Mouse (Mus musculus) midbrain, embryonic 16.5 days (tissue): Measurements from ENCODE around the gene Trmt2b. TPM values are rescaled to one million over a fixed set of nuclear protein-coding genes. Genes with fewer than 3 reads are reported as not detected.
"Not testable (repeated sequence)": the region's sequence is repeated elsewhere in the genome, so short reads cannot be mapped to it uniquely, and the experiment has no call there.

Experiments
- ATAC-seq: fragments of 200-750 bp; cut with Nextera tagmentation; 2 replicates; pipeline ENCODE4 v1.8.0; 2017; ENCODE audit warnings: moderate TSS enrichment
- H3K27ac ChIP-seq: fragments of 300-500 bp; sonication (generic); 2 replicates; pipeline ENCODE4 v1.5.1; 2014; ENCODE audit warnings: mild to moderate bottlenecking, low read length, mixed read lengths
- H3K27me3 ChIP-seq: fragments of 300-500 bp; sonication (generic); 2 replicates; pipeline ENCODE4 v1.6.1; 2014; ENCODE audit warnings: low read depth, low read length, mixed read lengths; ENCODE audit not compliant: control insufficient read depth, insufficient read depth
- H3K36me3 ChIP-seq: fragments of 300-500 bp; sonication (generic); 2 replicates; pipeline ENCODE4 v1.6.1; 2014; ENCODE audit warnings: mild to moderate bottlenecking, low read length, moderate library complexity, mixed read lengths; ENCODE audit not compliant: control insufficient read depth, insufficient read depth
- H3K4me1 ChIP-seq: fragments of 300-500 bp; sonication (generic); 2 replicates; pipeline ENCODE4 v1.6.1; 2014; ENCODE audit warnings: mild to moderate bottlenecking, low read length, mixed read lengths; ENCODE audit not compliant: control insufficient read depth, insufficient read depth
- H3K4me2 ChIP-seq: fragments of 300-500 bp; sonication (generic); 2 replicates; pipeline ENCODE4 v1.6.1; 2014; ENCODE audit warnings: mild to moderate bottlenecking, low read length, mixed read lengths
- H3K4me3 ChIP-seq: fragments of 300-500 bp; sonication (generic); 2 replicates; pipeline ENCODE4 v1.5.1; 2014; ENCODE audit warnings: low read depth, mild to moderate bottlenecking, low read length, moderate library complexity, mixed read lengths
- H3K9ac ChIP-seq: fragments of 300-500 bp; sonication (generic); 2 replicates; pipeline ENCODE4 v1.6.1; 2014; ENCODE audit warnings: low read depth, low read length, mixed read lengths
- H3K9me3 ChIP-seq: fragments of 300-500 bp; sonication (generic); replicated peaks from 2 replicates; pipeline ENCODE4 v1.6.1; 2014; ENCODE audit warnings: mild to moderate bottlenecking, low read length, mixed read lengths; ENCODE audit not compliant: control insufficient read depth, poor library complexity, severe bottlenecking
- WGBS: fragments of 180-500 bp; shearing (Covaris S2); extraction: QIAGEN DNeasy Blood & Tissue Kit; methylation state at CpG from one replicate; pipeline ENCODE4 v1.1.7; 2014; 5-methylcytosine and 5-hydroxymethylcytosine counted together
- polyA plus RNA-seq: library from polyadenylated mRNA; unstranded; fragments of >200 nt; fragmentation: Nextera tagmentation; extraction: Ambion mirVana; gene quantifications from 2 replicates; pipeline ENCODE4 v1.2.1, GENCODE M21; 2015

The Trmt2b gene
- polyA plus RNA-seq, result 4.7 TPM in 2 replicates

DNA sequence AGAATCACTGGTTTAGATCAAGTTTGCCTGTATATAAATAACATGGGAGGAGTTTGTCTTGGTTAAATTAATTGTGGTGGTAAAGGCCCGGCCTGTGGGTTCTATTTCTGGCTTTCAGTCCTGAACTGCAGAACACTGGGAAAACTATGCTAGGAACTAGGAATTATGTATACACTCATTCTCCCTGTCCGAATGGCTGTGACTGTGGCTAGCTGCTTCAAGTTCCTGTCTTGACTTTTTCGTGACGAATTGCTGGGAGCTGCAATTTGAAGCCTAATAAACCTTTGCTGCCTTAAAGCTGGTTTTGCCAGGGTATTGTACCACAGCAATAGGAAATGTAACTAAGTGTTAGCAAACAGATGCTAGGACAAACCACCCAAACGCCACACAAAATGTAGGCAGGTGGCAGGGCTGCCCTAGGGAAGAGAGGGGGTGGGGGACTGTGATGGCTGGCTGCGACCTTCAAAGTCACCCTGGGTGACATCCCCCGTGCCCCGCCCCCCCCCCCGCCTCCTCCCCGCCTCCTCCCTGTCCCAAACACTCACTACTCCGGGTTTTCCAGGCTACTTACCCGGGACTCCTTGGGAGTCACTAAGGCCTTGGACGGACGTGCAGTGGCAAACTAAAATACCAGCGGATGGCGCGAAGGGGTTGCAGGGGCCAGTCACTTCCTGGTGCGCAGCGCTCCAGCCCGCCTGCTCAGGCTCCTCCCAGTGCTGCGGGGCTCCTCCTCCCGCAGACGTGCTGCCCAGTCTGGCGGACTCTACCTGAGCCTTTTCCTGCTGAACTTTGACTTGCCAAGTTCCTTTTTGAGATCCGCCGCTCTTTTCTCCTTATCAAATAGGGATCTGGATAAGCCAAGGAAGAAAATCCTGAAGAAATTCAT, at the start of gene Trmt2b:
Trmt2b (minus strand) TSS at position 710 of the 886 bp plus-strand sequence.
- peak; percentile 84 for ATAC-seq
- Histone ChIP-seq H3K27me3 (no peaks in the 10 kb centered on the region), H3K4me1 (no peaks in the 10 kb centered on the region), H3K4me2 (peak within 1 kb of the TSS; percentile 61), H3K4me3 (peak within 1 kb of the TSS; percentile 43), H3K36me3 (no peaks in the 10 kb centered on the region), H3K27ac (no peak within 1 kb of the TSS), H3K9me3 (no peaks in the 10 kb centered on the region), H3K9ac (peak within 1 kb of the TSS; percentile 55; the same call in 1 of the 2 replicates)
- WGBS, result 18% methylated on average over 22 of the region's 26 CpGs

DNA sequence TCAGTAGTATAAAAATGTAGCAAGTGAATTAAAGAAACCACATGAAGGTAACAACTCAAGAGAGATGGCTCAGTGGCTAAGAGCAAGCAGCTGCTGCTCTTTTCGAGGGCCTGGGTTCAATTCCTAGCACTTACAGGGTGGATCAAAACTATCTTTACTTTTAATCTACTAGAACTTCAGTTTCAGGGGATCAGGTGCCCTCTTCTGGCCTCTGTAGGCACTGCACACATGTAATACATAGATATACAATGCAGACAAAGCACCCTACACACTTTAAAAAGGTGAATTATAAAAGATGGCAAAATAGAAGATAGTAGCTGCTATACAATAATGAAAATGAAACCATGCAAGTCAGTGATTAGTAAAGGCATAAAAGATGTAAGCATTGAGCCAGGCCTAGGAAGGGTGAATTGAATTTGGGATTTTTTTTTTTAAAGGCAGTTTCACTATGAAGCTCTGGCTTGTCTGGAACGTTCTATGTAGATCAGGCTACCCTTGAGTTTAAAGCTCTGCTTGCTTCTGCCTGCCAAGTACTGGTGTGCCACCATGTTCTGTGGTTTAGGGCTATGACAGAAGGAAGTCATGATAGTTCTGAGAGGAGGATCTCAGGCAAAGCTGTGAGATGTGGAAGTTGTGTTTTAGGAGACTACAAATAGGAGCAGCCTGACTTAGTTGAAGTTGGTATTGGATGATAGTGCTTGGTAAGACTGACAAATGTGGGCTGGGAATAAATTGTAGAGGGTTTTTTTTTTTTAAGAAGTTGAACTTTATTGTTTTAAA, 42.6 kb upstream of the Trmt2b start:
- ATAC-seq, result no peak
- no peak overlapping the region for H3K4me3 ChIP-seq
- H3K27me3 ChIP-seq, result no peaks in the 10 kb centered on the region
- H3K4me1 ChIP-seq, result no peaks in the 10 kb centered on the region
- H3K27ac ChIP-seq, result no peak overlapping the region
- H3K36me3 ChIP-seq, result no peaks in the 10 kb centered on the region
- H3K9me3 ChIP-seq, result no peaks in the 10 kb centered on the region
- WGBS, result 85% methylated on average over 2 of the region's 2 CpGs
- H3K9ac ChIP-seq, result no peak overlapping the region
- no peak overlapping the region for H3K4me2 ChIP-seq

DNA sequence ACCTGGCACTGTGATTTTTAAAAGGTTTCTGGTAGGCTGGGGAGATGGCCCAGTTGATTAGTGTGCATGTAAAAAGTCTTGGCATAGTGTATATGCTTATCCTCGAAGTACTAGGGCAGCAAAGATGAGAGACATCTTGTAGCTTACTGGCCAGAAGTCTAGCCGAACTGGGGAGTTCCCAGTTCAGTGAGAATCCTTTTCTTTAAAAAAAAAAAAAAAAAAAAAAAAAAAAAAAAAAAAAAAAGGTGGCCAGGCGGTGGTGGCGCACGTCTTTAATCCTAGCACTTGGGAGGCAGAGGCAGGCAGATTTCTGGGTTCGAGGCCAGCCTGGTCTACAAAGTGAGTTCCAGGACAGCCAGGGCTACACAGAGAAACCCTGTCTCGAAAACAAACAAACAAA, 34.4 kb upstream of the Trmt2b start:
- not testable (repeated sequence) for H3K36me3 ChIP-seq, H3K9ac ChIP-seq, H3K27me3 ChIP-seq, H3K4me3 ChIP-seq, ATAC-seq, H3K9me3 ChIP-seq, H3K4me1 ChIP-seq, H3K27ac ChIP-seq, H3K4me2 ChIP-seq
- 86% methylated on average over 7 of the region's 7 CpGs for WGBS

DNA sequence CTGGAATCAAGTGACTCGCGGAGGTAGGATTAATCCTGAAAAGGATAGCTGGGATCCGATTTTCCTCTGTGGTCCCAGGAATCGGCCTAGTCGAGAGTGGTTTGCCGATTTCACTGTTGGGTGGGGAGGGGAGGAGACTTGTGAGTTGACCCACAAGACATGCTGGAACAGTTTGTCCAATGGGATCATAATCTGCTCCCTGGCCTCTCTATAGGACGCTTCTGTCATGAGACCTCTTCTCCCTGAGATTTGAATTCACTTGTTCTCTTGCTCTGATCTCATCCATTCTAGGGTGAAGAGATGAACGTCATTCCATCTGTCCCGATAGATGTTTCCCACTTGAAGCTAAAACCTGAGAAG, 31.5 kb upstream of the Trmt2b start:
- ATAC-seq, result no peak
- H3K27me3 ChIP-seq, result no peaks in the 10 kb centered on the region
- H3K36me3 ChIP-seq, result no peaks in the 10 kb centered on the region
- no peaks in the 10 kb centered on the region for H3K9me3 ChIP-seq
- H3K9ac ChIP-seq, result peak overlapping the region; percentile 46; the same call in 1 of the 2 replicates
- H3K27ac ChIP-seq, result no peak overlapping the region
- H3K4me1 ChIP-seq, result no peaks in the 10 kb centered on the region
- peak overlapping the region; percentile 65 for H3K4me2 ChIP-seq
- H3K4me3 ChIP-seq, result peak overlapping the region; percentile 43
- WGBS, result 29% methylated on average over 9 of the region's 9 CpGs

DNA sequence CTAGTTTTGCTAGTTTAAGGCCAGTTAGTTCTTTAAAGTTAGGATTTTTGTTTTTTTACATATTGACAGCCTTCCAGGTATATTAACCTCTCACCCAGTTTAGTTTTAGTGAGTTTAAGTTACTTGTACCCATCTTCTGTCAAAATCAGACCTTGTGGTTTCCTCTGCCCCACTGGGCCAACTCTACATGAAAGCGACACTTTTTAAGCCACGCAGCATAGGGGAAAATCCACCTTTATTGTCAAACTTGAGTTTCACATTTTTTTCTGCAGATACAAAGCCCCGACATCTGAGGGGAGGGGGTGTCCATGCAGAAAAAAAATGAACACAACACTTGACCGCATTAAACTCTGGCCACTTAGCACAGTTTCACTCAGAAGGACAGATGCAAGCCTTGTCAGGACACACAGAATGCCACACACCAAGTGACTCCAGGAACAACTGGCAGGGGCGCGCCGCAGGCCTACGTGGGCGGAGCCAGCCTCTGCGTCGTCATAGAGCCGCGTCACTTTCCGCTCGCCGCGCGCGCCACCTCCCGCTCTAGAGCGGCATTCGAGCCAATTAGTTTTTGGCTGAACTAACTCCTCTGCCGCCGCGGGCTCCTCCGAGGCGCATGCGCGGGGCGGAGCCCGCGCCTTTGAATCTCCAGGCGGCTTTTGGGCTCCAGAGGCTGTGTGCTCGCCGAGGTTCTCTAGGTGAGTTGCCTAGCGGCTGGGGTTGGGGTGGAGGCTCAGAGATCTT, 30.9 kb upstream of the Trmt2b start, which contains the start of gene Cenpi:
Cenpi (plus strand) TSS at position 551 of the 741 bp plus-strand sequence.
- ATAC-seq, result peak; percentile 97
- Histone ChIP-seq H3K4me1 (no peaks in the 10 kb centered on the region), H3K4me2 (peak within 1 kb of the TSS; percentile 65), H3K9me3 (no peaks in the 10 kb centered on the region), H3K36me3 (no peaks in the 10 kb centered on the region), H3K4me3 (peak within 1 kb of the TSS; percentile 43), H3K27me3 (no peaks in the 10 kb centered on the region), H3K27ac (peak within 1 kb of the TSS; percentile 28; the same call in 1 of the 2 replicates), H3K9ac (peak within 1 kb of the TSS; percentile 46; the same call in 1 of the 2 replicates)
- WGBS, result 22% methylated on average over 35 of the region's 36 CpGs

DNA sequence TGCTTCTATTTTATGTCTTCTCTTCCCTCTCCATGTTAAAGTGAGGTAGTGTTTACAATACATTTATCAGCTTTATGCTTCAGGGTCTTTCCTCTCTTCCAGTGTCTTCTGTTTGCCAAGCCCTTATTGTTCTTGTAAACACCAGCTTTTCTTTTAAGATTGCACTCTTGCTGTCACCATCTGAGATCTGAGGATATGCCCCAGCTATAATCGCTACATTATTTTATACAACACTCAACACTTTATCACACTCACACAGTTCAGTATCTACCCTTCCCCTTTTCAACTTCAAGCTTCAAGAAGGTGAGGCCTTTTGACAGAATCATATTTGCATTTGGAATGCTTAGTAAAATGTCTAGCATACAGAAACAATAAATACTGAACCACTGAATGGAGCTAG, 26.5 kb upstream of the Trmt2b start:
- H3K9ac ChIP-seq, result no peak overlapping the region
- WGBS, result 85% methylated on average over 1 of the region's 1 CpGs

DNA sequence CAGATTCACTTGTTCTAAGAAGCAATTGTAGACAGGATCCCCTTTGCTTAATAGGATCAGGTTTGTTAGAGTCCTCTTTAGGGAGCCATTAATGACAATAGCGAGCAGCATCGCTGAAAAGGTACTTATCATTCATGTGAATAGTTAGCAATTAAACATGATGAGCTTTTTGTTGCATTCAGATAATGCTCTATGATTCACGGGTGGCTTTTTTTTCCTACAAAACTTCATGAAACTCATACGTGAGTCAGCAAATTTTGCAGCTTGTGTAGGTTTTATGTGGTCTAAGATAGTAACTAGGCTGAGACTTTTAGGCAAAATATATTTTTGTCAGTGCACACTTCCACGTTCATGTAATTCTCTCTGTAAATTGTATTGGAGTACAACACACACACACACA, 23.4 kb upstream of the Trmt2b start:
- no peak for ATAC-seq
- Histone ChIP-seq H3K36me3 (no peaks in the 10 kb centered on the region), H3K27ac (no peak overlapping the region), H3K4me1 (peaks cover 3% of the 10 kb centered on the region; the same call in 1 of the 2 replicates), H3K9ac (no peak overlapping the region), H3K27me3 (no peaks in the 10 kb centered on the region), H3K4me2 (peak overlapping the region; percentile 14), H3K9me3 (no peaks in the 10 kb centered on the region), H3K4me3 (no peak overlapping the region)
- 44% methylated on average over 5 of the region's 5 CpGs for WGBS

More for the DNA sequence above, 26.5 kb upstream of the Trmt2b start:
- H3K36me3 ChIP-seq, result no peaks in the 10 kb centered on the region
- H3K27me3 ChIP-seq, result no peaks in the 10 kb centered on the region
- H3K27ac ChIP-seq, result no peak overlapping the region
- H3K4me1 ChIP-seq, result peaks cover 3% of the 10 kb centered on the region; the same call in 1 of the 2 replicates
- H3K9me3 ChIP-seq, result no peaks in the 10 kb centered on the region
- no peak overlapping the region for H3K4me2 ChIP-seq
- H3K4me3 ChIP-seq, result no peak overlapping the region
- no peak for ATAC-seq

DNA sequence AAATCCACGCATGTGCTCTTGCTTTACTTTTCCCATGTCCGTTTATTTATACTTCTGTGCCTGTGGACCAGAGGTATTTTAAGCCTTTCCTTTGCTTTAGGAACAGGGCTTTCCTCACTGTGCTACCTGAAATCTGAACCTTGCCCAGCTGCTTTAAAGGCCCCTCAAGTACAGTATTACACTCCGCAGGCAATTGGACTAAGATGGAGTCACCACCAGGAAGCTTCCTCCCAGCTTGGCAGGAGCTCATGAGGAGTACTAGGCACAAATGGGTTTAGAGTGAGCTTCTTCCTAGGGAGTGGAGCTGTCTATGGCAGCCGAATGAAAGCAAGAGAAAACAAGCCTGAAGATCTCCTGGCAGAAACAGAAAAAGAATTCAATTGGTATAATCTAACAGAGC, 20.4 kb upstream of the Trmt2b start:
- H3K9ac ChIP-seq, result peak overlapping the region; percentile 77
- H3K4me1 ChIP-seq, result peaks cover 3% of the 10 kb centered on the region; the same call in 1 of the 2 replicates
- H3K27me3 ChIP-seq, result no peaks in the 10 kb centered on the region; the same call in 1 of the 2 replicates
- 21% methylated on average over 4 of the region's 4 CpGs for WGBS
- no peak for ATAC-seq
- H3K27ac ChIP-seq, result peak overlapping the region; percentile 85
- peak overlapping the region; percentile 57 for H3K4me3 ChIP-seq
- H3K9me3 ChIP-seq, result no peaks in the 10 kb centered on the region
- H3K4me2 ChIP-seq, result peak overlapping the region; percentile 54
- no peaks in the 10 kb centered on the region for H3K36me3 ChIP-seq
